19 mouse cellular contexts compared by ENCODE assay signal in genomic region chr16:97447386-97447785, GRCm38 (mm10). TPM values are rescaled to one million over a fixed set of nuclear protein-coding genes. Genes with fewer than 3 reads are reported as not detected.
"Had no signal": no experiment of that assay in that cellular context is flagged by ENCODE, and none has a peak within 500 bp of the region (broad histone marks: within the 10 kb centered on the region; RNA-seq: fewer than 3 reads in every experiment).

No protein-coding gene starts in this region.

- H3K4me2 ChIP-seq: lung, embryonic 14.5 days; midbrain, embryonic 12.5 days; neural tube, embryonic 13.5 days; neural tube, embryonic 15.5 days had no signal

- H3K4me3 ChIP-seq: midbrain, embryonic 10.5 days; midbrain, embryonic 12.5 days; myocyte; neural tube, embryonic 13.5 days; neural tube, embryonic 15.5 days had no signal

- H3K9ac ChIP-seq: lung, embryonic 14.5 days; midbrain, embryonic 12.5 days; neural tube, embryonic 13.5 days; neural tube, embryonic 15.5 days had no signal

- ATAC-seq: midbrain, embryonic 16.5 days had no signal

- DNase-seq: lung, embryonic 14.5 days; lung, postnatal 10 days; lung, postnatal 4 days; midbrain, embryonic 14.5 days; retina, postnatal 1 day; right cerebral cortex, adult 18-20 months; right cerebral cortex, postnatal 25 days; right cerebral cortex, postnatal 4 days; spleen, adult 18-20 months; thymus, adult 18-20 months; thymus, postnatal 14 days; thymus, postnatal 36 days had no signal

- H3K4me1 ChIP-seq: midbrain, embryonic 10.5 days; midbrain, embryonic 12.5 days; neural tube, embryonic 13.5 days; neural tube, embryonic 15.5 days had no signal

- H3K27me3 ChIP-seq: midbrain, embryonic 12.5 days; neural tube, embryonic 13.5 days; neural tube, embryonic 15.5 days had no signal

- H3K36me3 ChIP-seq: midbrain, embryonic 10.5 days; midbrain, embryonic 12.5 days; neural tube, embryonic 13.5 days; neural tube, embryonic 15.5 days had no signal

- H3K9me3 ChIP-seq: midbrain, embryonic 10.5 days; midbrain, embryonic 12.5 days; neural tube, embryonic 13.5 days; neural tube, embryonic 15.5 days had no signal

- H3K27ac ChIP-seq: midbrain, embryonic 10.5 days; midbrain, embryonic 12.5 days; neural tube, embryonic 13.5 days; neural tube, embryonic 15.5 days had no signal

RNA-seq across cellular contexts. Expression of gene Mx1, which starts 15.3 kb away (rescaled TPM):
- polyA plus RNA-seq: midbrain, embryonic 10.5 days; neural tube, embryonic 11.5 days had no signal
